Mouse (Mus musculus) left cerebral cortex, postnatal 25 days (tissue): ENCODE results near the gene Col19a1. TPM values are rescaled to one million over a fixed set of nuclear protein-coding genes. Genes with fewer than 3 reads are reported as not detected.
"Not testable (repeated sequence)": the region's sequence is repeated elsewhere in the genome, so short reads cannot be mapped to it uniquely, and the experiment has no call there.

Experiments
- DNase-seq, 2 experiments: peaks; one replicate each; pipeline ENCODE4 v3.0.0; 2022; ENCODE audit warnings: low spot score in 2 of 2, mixed read lengths in 1 of 2
- intact Hi-C: fragments of 180-260 bp; cut with DNase I; formaldehyde crosslinking; loops from one replicate; pipeline ENCODE4 v1.15.1; 2025
- total RNA-seq, 2 experiments: library from RNA; stranded (reverse); gene quantifications; 2 replicates each; pipeline ENCODE4 v1.2.3; 2021

Col19a1 gene
- 10 to 100 TPM; 27.4 to 28.9 TPM for total RNA-seq

GRCm38 (mm10) chr1:24587141-24587541 lies at the start of gene Col19a1:
TSS of gene Col19a1 (minus strand) at chr1:24587472.
- peak; percentile 39 to 53 for DNase-seq
- intact Hi-C loops, result loop anchor here (10.0 kb wide), 1 partner anchor 132 kb away; no protein-coding TSS in a partner anchor

GRCm38 (mm10) chr1:24633553-24634132 lies 46.4 kb upstream of the Col19a1 start:
- peak; percentile 32 to 51 for DNase-seq
- intact Hi-C loops, result loop anchor here (2.0 kb wide), 1 partner anchor 255 kb away; no protein-coding TSS in a partner anchor

GRCm38 (mm10) chr1:24612556-24612955 lies 25.3 kb upstream of the Col19a1 start:
- intact Hi-C loops, DNase-seq: not testable (repeated sequence)

- no peak for DNase-seq
- intact Hi-C loops, result no loop called here
Measured at GRCm38 (mm10) chr1:24595096-24595495, 7.8 kb upstream of the Col19a1 start.

- peak; percentile 61 to 70 for DNase-seq
- intact Hi-C loops, result loop anchor here (1.0 to 10.0 kb wide), 2 partner anchors 75 to 132 kb away; no protein-coding TSS in a partner anchor
Measured at GRCm38 (mm10) chr1:24586370-24587140, 717 bp downstream of the Col19a1 start.

GRCm38 (mm10) chr1:24572602-24573001 lies 14.7 kb downstream of the Col19a1 start:
- intact Hi-C loops, result no loop called here

GRCm38 (mm10) chr1:24564113-24564512 lies 23.2 kb downstream of the Col19a1 start:
- intact Hi-C loops, result no loop called here

More at GRCm38 (mm10) chr1:24572602-24573001, 14.7 kb downstream of the Col19a1 start:
- no peak for DNase-seq

GRCm38 (mm10) chr1:24558005-24558404 lies 29.3 kb downstream of the Col19a1 start:
- DNase-seq, result peak in 1 of 2 experiments; percentile 19
- intact Hi-C loops, result no loop called here

More at GRCm38 (mm10) chr1:24564113-24564512, 23.2 kb downstream of the Col19a1 start:
- no peak for DNase-seq

GRCm38 (mm10) chr1:24553462-24553861 lies 33.8 kb downstream of the Col19a1 start:
- intact Hi-C loops, result no loop called here
- peak in 1 of 2 experiments; percentile 30 for DNase-seq

- intact Hi-C loops, result no loop called here
- no peak for DNase-seq
Measured at GRCm38 (mm10) chr1:24550560-24551280, 36.6 kb downstream of the Col19a1 start.

- intact Hi-C loops, result no loop called here
- DNase-seq, result no peak
Measured at GRCm38 (mm10) chr1:24550031-24550430, 37.2 kb downstream of the Col19a1 start.

- DNase-seq, result no peak
- intact Hi-C loops, result no loop called here
Measured at GRCm38 (mm10) chr1:24549050-24549449, 38.2 kb downstream of the Col19a1 start.

GRCm38 (mm10) chr1:24547574-24547973 lies 39.7 kb downstream of the Col19a1 start:
- intact Hi-C loops, result no loop called here
- no peak for DNase-seq

GRCm38 (mm10) chr1:24539852-24540251 lies 47.4 kb downstream of the Col19a1 start:
- DNase-seq, result no peak
- intact Hi-C loops, result no loop called here

- DNase-seq, result no peak
- intact Hi-C loops, result no loop called here
Measured at GRCm38 (mm10) chr1:24527194-24527593, 60.1 kb downstream of the Col19a1 start.

GRCm38 (mm10) chr1:24517462-24517861 lies 69.8 kb downstream of the Col19a1 start:
- intact Hi-C loops, result no loop called here
- no peak for DNase-seq

GRCm38 (mm10) chr1:24515341-24515740 lies 71.9 kb downstream of the Col19a1 start:
- intact Hi-C loops, result no loop called here
- DNase-seq, result no peak

GRCm38 (mm10) chr1:24511536-24511935 lies 75.7 kb downstream of the Col19a1 start:
- intact Hi-C loops, result no loop called here
- no peak for DNase-seq

GRCm38 (mm10) chr1:24495400-24495799 lies 91.9 kb downstream of the Col19a1 start:
- intact Hi-C loops, result no loop called here
- no peak for DNase-seq

GRCm38 (mm10) chr1:24484161-24484560 lies 103.1 kb downstream of the Col19a1 start:
- no peak for DNase-seq
- intact Hi-C loops, result no loop called here
